Mouse (Mus musculus): Measurements from ENCODE around the gene Tfpt. TPM values are rescaled to one million over a fixed set of nuclear protein-coding genes. Genes with fewer than 3 reads are reported as not detected.
A peak's percentile ranks its signal among the peaks of the same experiment; 100 is the strongest.

Tfpt gene
- polyA plus RNA-seq, 1 experiment = 3.3 TPM

DNA sequence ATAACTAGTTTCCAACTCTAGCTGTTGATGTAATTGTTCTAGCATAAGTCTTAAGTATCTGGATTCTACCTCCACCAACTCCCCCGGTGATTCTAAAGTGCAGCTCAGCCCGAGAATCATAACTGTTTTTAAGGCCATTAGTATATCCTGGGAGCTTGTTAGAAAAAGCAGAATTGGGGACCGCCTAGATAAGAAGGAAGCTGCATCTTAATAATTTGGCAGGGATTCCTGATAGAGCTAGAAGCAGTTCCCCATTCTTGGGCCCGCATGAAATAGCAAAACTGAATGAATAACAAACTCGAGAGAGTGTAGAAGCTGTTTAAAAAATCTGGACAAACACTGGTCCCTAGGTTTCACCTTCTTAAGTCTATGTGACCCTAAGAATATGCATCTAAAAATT, 13.7 kb upstream of the Tfpt start:
- Histone ChIP-seq H3K27me3 (ENCODE audit: control insufficient read depth) (no peaks in the 10 kb centered on the region), H3K4me1 (ENCODE audit: control insufficient read depth) (peaks cover 40% of the 10 kb centered on the region), H3K36me3 (ENCODE audit: control insufficient read depth) (peaks cover 62% of the 10 kb centered on the region), H3K4me3 (replicated peaks) (no peak overlapping the region), H3K9me3 (ENCODE audit: control insufficient read depth, low read length) (no peaks in the 10 kb centered on the region)
- TF ChIP-seq TAL1 (IDR thresholded peaks at IDR 0.05; ENCODE audit: low read length) (no peak), GATA1 (IDR thresholded peaks at IDR 0.05; ENCODE audit: low read length) (no peak)

DNA sequence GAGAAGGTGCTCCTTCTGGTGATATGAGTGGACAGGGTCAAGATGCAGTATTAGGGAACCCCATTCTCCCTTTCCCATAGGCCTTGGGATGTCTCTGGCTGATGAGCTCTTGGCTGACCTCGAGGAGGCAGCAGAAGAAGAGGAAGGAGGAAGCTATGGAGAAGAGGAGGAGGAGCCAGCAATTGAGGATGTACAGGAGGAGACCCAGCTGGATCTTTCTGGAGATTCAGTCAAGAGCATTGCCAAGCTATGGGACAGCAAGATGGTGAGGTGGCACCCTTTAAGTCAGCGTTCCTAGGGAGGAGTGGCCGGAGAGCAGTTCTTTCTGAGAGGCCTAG, 718 bp upstream of the Tfpt start:
- H3K4me1 ChIP-seq (ENCODE audit: control insufficient read depth) = peaks cover 32% of the 10 kb centered on the region
- H3K27me3 ChIP-seq (ENCODE audit: control insufficient read depth) = no peaks in the 10 kb centered on the region
- H3K4me3 ChIP-seq (replicated peaks) = peak overlapping the region; percentile 77
- no peaks in the 10 kb centered on the region for H3K9me3 ChIP-seq (ENCODE audit: control insufficient read depth, low read length)
- TF ChIP-seq TAL1 (IDR thresholded peaks at IDR 0.05; ENCODE audit: low read length) (no peak), GATA1 (IDR thresholded peaks at IDR 0.05; ENCODE audit: low read length) (no peak)
- peaks cover 65% of the 10 kb centered on the region for H3K36me3 ChIP-seq (ENCODE audit: control insufficient read depth)

DNA sequence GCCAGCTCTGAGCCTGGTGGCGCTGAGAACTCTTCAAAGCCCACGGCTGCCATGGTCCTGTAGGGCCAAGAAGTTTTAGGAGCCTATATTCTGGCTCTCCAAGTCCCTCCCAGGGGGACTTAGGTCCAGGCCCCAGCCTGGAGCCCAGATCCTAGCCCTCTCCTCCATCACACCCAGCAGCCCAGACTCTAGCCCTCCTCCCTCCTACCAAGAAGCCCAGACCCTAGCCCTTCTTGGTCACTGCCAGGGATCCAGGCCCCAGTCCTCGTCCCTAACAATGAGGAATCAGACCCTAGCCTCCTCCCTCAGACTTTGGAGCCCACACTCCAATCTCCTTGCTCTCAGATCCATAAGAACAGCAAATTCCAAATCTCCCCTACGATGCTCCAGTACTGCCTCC, 699 bp downstream of the Tfpt start:
- H3K4me1 ChIP-seq (ENCODE audit: control insufficient read depth) = peaks cover 32% of the 10 kb centered on the region
- no peaks in the 10 kb centered on the region for H3K9me3 ChIP-seq (ENCODE audit: control insufficient read depth, low read length)
- H3K36me3 ChIP-seq (ENCODE audit: control insufficient read depth) = peaks cover 66% of the 10 kb centered on the region
- peak overlapping the region; percentile 77 for H3K4me3 ChIP-seq (replicated peaks)
- H3K27me3 ChIP-seq (ENCODE audit: control insufficient read depth) = no peaks in the 10 kb centered on the region
- TF ChIP-seq TAL1 (IDR thresholded peaks at IDR 0.05; ENCODE audit: low read length) (no peak), GATA1 (IDR thresholded peaks at IDR 0.05; ENCODE audit: low read length) (no peak)

DNA sequence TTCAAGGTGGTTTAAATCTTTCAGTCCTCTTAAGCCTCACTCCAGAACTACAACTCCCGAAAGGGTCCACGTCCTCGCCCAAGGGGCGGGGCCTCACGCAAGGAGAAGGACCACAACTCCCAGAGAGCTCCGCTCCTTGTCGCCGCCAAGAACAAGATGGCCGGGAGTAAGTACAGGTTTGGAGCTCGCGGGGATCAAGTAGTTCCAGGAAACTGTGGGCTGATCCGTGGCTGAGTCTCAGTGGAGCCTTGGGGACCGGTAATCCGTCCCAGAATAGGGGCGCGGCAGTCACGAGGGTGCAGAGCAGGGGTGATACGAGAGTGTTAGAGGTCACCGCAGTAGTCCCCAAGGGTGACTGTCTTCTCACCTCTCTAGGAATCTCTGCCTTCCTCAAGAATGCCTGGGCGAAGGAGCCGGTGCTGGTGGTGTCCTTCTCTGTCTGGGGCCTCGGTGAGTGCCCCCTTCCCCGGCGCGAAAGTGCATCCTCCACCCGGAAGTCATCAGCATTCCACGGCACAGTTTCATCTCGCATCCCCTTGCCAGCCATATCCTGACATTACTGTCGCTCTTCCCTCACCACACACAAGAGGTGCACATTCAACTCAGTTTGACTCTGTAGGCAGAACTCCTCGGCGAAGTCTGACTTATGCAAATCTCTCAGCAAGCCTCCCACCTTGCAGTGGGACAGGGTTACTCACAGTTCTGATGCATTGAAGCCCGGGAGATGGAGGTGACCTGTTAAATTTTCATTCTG, 12.3 kb downstream of the Tfpt start, which contains the start of gene Ndufa3:
Ndufa3 (plus strand) TSS at position 132 of the 754 bp plus-strand sequence.
- TF ChIP-seq GATA1 (IDR thresholded peaks at IDR 0.05; ENCODE audit: low read length) = no peak
- TF ChIP-seq TAL1 (IDR thresholded peaks at IDR 0.05; ENCODE audit: low read length) = no peak
- Histone ChIP-seq H3K27me3 (ENCODE audit: control insufficient read depth) (peaks cover 11% of the 10 kb centered on the region), H3K36me3 (ENCODE audit: control insufficient read depth) (peaks cover 37% of the 10 kb centered on the region), H3K9me3 (ENCODE audit: control insufficient read depth, low read length) (no peaks in the 10 kb centered on the region), H3K4me1 (ENCODE audit: control insufficient read depth) (peaks cover 31% of the 10 kb centered on the region), H3K4me3 (replicated peaks) (peak within 1 kb of the TSS; percentile 86)

DNA sequence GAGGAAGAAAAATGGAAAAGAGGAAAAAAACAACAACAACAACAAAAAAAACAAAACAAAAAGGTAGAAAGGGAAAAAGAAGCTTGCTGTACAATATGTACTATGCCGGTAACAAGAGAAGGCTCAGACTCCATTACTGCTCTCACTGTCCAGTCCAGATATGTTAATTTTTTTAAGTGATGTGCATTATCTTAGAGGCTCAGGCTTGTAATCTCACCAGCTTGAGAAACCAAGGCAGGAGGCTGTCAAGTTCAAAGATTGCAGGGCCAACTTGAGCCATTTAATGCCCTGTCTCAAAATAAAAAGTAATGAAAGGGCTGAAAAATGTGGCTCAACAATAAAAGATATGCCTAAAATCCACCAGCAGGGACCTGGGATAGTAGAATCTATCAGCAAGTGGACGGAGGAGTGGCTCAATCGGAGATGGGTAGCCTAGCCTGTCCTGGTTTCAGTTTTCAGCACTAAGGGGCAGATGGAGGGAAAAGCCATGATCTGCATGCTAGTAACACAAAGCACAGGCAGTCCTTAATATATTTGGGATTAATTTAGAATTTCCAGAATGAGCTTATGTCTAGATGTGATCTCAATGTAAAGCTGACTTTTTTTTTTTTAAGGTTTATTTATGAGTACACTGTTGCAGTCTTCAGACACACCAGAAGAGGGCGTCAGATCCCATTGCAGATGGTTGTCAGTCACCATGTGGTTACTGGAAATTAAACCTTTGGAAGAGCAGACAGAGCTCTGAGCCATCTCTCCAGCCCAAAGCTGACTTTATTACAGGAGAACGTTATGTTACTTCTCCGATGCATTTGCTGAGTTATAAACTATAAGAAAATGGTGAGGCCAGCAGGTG, 13.1 kb downstream of the Tfpt start:
- Histone ChIP-seq H3K4me1 (ENCODE audit: control insufficient read depth) (peaks cover 31% of the 10 kb centered on the region), H3K36me3 (ENCODE audit: control insufficient read depth) (peaks cover 29% of the 10 kb centered on the region), H3K9me3 (ENCODE audit: control insufficient read depth, low read length) (no peaks in the 10 kb centered on the region), H3K27me3 (ENCODE audit: control insufficient read depth) (peaks cover 11% of the 10 kb centered on the region), H3K4me3 (replicated peaks) (peak overlapping the region; percentile 86)
- TF ChIP-seq GATA1 (IDR thresholded peaks at IDR 0.05; ENCODE audit: low read length) = no peak
- no peak for TF ChIP-seq TAL1 (IDR thresholded peaks at IDR 0.05; ENCODE audit: low read length)

DNA sequence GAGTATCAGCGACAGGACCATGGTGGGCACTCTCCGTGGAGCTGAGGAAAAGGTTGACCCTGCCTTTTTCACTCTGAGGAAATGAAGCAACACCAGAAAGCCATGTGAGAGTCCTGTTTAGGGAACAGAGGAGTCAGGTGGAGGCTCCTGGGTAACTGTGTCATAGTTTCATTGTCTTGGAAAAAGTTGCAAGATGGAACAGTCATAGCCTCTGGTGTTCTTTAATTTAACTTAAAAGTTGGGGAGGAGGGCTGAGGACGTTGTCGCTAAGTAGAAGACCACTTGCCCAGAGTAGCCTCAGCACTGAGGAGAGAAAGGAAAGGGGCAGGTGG, 13.7 kb downstream of the Tfpt start, which contains the start of gene Oscar:
Oscar (minus strand) TSS at position 101 of the 332 bp plus-strand sequence.
- no peak for TF ChIP-seq TAL1 (IDR thresholded peaks at IDR 0.05; ENCODE audit: low read length)
- no peak for TF ChIP-seq GATA1 (IDR thresholded peaks at IDR 0.05; ENCODE audit: low read length)
- Histone ChIP-seq H3K27me3 (ENCODE audit: control insufficient read depth) (peaks cover 11% of the 10 kb centered on the region), H3K36me3 (ENCODE audit: control insufficient read depth) (peaks cover 25% of the 10 kb centered on the region), H3K4me1 (ENCODE audit: control insufficient read depth) (peaks cover 31% of the 10 kb centered on the region), H3K9me3 (ENCODE audit: control insufficient read depth, low read length) (no peaks in the 10 kb centered on the region), H3K4me3 (replicated peaks) (peak within 1 kb of the TSS; percentile 86)

DNA sequence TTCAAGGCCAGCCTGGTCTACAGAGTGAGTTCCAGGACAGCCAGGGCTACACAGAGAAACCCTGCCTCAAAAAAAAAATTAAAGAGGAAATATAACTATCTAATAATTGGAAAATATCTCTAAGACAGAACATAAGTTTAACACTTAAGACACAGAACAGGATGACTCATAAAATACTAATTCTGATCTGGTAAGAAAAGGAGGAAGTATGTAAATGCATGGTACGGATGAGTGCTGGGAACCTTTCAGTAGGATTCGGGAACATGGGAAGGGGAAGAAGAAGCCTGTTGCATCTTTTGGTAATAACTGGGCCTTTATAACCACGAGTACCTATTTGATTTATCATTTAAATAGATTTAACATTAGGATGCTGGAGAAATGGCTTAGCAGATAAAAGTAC, 15.7 kb downstream of the Tfpt start:
- no peaks in the 10 kb centered on the region for H3K9me3 ChIP-seq (ENCODE audit: control insufficient read depth, low read length)
- H3K4me3 ChIP-seq (replicated peaks) = no peak overlapping the region
- TF ChIP-seq GATA1 (IDR thresholded peaks at IDR 0.05; ENCODE audit: low read length) = no peak
- no peak for TF ChIP-seq TAL1 (IDR thresholded peaks at IDR 0.05; ENCODE audit: low read length)
- peaks cover 11% of the 10 kb centered on the region for H3K27me3 ChIP-seq (ENCODE audit: control insufficient read depth)
- peaks cover 29% of the 10 kb centered on the region for H3K4me1 ChIP-seq (ENCODE audit: control insufficient read depth)
- H3K36me3 ChIP-seq (ENCODE audit: control insufficient read depth) = peaks cover 5% of the 10 kb centered on the region

DNA sequence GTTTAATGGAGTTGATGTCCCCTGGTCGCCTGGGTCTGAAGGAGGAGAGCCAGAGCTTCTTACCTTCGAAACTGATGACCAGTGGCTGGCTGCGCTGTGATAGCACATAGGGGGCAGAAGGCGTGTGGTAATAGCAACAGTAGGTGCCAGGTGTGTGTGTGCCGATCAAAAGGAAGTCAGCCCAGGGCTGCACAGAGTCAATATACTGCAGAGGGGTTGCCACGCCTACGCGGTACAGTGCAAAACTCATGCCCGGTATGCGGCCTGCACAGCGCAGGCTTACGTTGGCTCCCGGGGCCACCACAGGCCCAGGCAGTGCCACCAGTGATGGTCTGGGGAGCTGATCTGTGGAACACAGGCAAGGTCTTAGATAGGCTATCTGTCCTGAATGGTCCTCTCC, 18.7 kb downstream of the Tfpt start:
- no peaks in the 10 kb centered on the region for H3K9me3 ChIP-seq (ENCODE audit: control insufficient read depth, low read length)
- peaks cover 2% of the 10 kb centered on the region for H3K4me1 ChIP-seq (ENCODE audit: control insufficient read depth)
- no peaks in the 10 kb centered on the region for H3K36me3 ChIP-seq (ENCODE audit: control insufficient read depth)
- peaks cover 11% of the 10 kb centered on the region for H3K27me3 ChIP-seq (ENCODE audit: control insufficient read depth)
- no peak for TF ChIP-seq TAL1 (IDR thresholded peaks at IDR 0.05; ENCODE audit: low read length)
- no peak for TF ChIP-seq GATA1 (IDR thresholded peaks at IDR 0.05; ENCODE audit: low read length)
- H3K4me3 ChIP-seq (replicated peaks) = no peak overlapping the region

DNA sequence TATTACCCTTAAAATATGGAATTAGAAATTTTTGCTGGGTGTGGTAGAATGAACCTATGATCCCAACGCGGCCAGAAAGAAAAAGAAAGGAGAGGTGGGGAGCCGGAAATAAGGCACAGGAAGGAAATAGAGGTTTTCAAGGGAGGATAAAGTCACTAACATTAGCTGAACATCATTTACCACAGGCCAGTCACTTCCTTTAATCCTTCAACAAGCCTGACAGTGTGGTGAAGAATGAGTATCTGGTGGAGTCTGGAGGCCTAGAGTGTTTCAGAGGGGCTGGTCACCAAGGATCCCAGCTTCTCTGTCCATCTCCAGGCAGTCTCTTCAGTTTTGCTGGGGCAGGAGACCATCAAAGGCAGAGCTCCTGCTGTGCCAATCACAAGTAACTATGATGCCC, 19.3 kb downstream of the Tfpt start:
- TF ChIP-seq TAL1 (IDR thresholded peaks at IDR 0.05; ENCODE audit: low read length) (no peak), GATA1 (IDR thresholded peaks at IDR 0.05; ENCODE audit: low read length) (no peak)
- H3K4me3 ChIP-seq (replicated peaks) = no peak overlapping the region
- H3K36me3 ChIP-seq (ENCODE audit: control insufficient read depth) = no peaks in the 10 kb centered on the region
- no peaks in the 10 kb centered on the region for H3K4me1 ChIP-seq (ENCODE audit: control insufficient read depth)
- peaks cover 6% of the 10 kb centered on the region; the same call in 1 of the 2 replicates for H3K27me3 ChIP-seq (ENCODE audit: control insufficient read depth)
- H3K9me3 ChIP-seq (ENCODE audit: control insufficient read depth, low read length) = no peaks in the 10 kb centered on the region
